Mouse (Mus musculus) adrenal gland, postnatal 10 days (tissue): ENCODE data around the gene Faf1. TPM values are rescaled to one million over a fixed set of nuclear protein-coding genes. Genes with fewer than 3 reads are reported as not detected.

Source experiments
- DNase-seq: peaks from one replicate; pipeline ENCODE4 v3.0.0; 2021; ENCODE audit warnings: mixed read lengths
- long read RNA-seq, 2 experiments: library from polyadenylated mRNA; stranded (forward); transcript quantifications; one replicate each; pipeline ENCODE4 v2.0.0; 2021
- total RNA-seq, 2 experiments: library from RNA; stranded (reverse); gene quantifications; 2 replicates each; pipeline ENCODE4 v1.2.3; 2021

The Faf1 gene
- total RNA-seq: 10 to 100 TPM; 25.0 to 29.5 TPM
- long read RNA-seq, experiment 1, full-length matches to known transcripts: 149 of 167 reads
- long read RNA-seq, experiment 1, partial matches to known transcripts: 3 of 167 reads
- long read RNA-seq, experiment 1, other reads (novel, unspliced or antisense): 15 of 167 reads
- long read RNA-seq, experiment 2, full-length matches to known transcripts: 58 of 64 reads
- long read RNA-seq, experiment 2, partial matches to known transcripts: 1 of 64 reads
- long read RNA-seq, experiment 2, other reads (novel, unspliced or antisense): 5 of 64 reads

- peak; percentile 99 for DNase-seq
Observed at GRCm38 (mm10) chr4:109676218-109677215, at the start of gene Faf1. Faf1 (plus strand) TSS chr4:109676588.

- no peak for DNase-seq
Observed at GRCm38 (mm10) chr4:109630215-109630614, 46.2 kb upstream of the Faf1 start.

- no peak for DNase-seq
Observed at GRCm38 (mm10) chr4:109631029-109631428, 45.4 kb upstream of the Faf1 start.

GRCm38 (mm10) chr4:109634971-109635370 lies 41.4 kb upstream of the Faf1 start:
- peak; percentile 11 for DNase-seq

- no peak for DNase-seq
Observed at GRCm38 (mm10) chr4:109639356-109639755, 37.0 kb upstream of the Faf1 start.

- DNase-seq: peak; percentile 58
Observed at GRCm38 (mm10) chr4:109640141-109640540, 36.2 kb upstream of the Faf1 start.

GRCm38 (mm10) chr4:109641451-109641850 lies 34.9 kb upstream of the Faf1 start:
- peak; percentile 36 for DNase-seq

- no peak for DNase-seq
Observed at GRCm38 (mm10) chr4:109647281-109647680, 29.1 kb upstream of the Faf1 start.

- DNase-seq: no peak
Observed at GRCm38 (mm10) chr4:109649331-109649730, 27.1 kb upstream of the Faf1 start.

- DNase-seq: no peak
Observed at GRCm38 (mm10) chr4:109653251-109653650, 23.1 kb upstream of the Faf1 start.

GRCm38 (mm10) chr4:109654701-109655100 lies 21.7 kb upstream of the Faf1 start:
- no peak for DNase-seq

- no peak for DNase-seq
Observed at GRCm38 (mm10) chr4:109655738-109656137, 20.6 kb upstream of the Faf1 start.

GRCm38 (mm10) chr4:109656301-109656700 lies 20.1 kb upstream of the Faf1 start:
- no peak for DNase-seq

GRCm38 (mm10) chr4:109657021-109657850 lies 19.2 kb upstream of the Faf1 start:
- DNase-seq: peak; percentile 76

- DNase-seq: peak; percentile 61
Observed at GRCm38 (mm10) chr4:109657851-109658500, 18.4 kb upstream of the Faf1 start.

GRCm38 (mm10) chr4:109658826-109659225 lies 17.6 kb upstream of the Faf1 start:
- no peak for DNase-seq

GRCm38 (mm10) chr4:109659571-109659970 lies 16.8 kb upstream of the Faf1 start:
- DNase-seq: no peak

- DNase-seq: no peak
Observed at GRCm38 (mm10) chr4:109660568-109660967, 15.8 kb upstream of the Faf1 start.

GRCm38 (mm10) chr4:109661183-109661582 lies 15.2 kb upstream of the Faf1 start:
- peak; percentile 7 for DNase-seq

- no peak for DNase-seq
Observed at GRCm38 (mm10) chr4:109662271-109662670, 14.1 kb upstream of the Faf1 start.

- DNase-seq: no peak
Observed at GRCm38 (mm10) chr4:109664091-109664490, 12.3 kb upstream of the Faf1 start.
